Mouse (Mus musculus) bone marrow, adult 2 months (tissue): ENCODE results near the gene Lrch1. TPM values are rescaled to one million over a fixed set of nuclear protein-coding genes. Genes with fewer than 3 reads are reported as not detected.

Experiments
- H3K27ac ChIP-seq: fragments of 200-500 bp; 2 replicates; pipeline ENCODE4 v1.5.1; 2012; ENCODE audit warnings: low read depth, mild to moderate bottlenecking, control low read depth, inconsistent platforms, low read length; ENCODE audit not compliant: control insufficient read depth, poor library complexity, insufficient read depth
- H3K4me1 ChIP-seq: fragments of 200-500 bp; 2 replicates; pipeline ENCODE4 v1.6.1; 2011; ENCODE audit warnings: low read length; ENCODE audit not compliant: control insufficient read depth, insufficient read depth
- H3K4me3 ChIP-seq: fragments of 200-500 bp; replicated peaks from 2 replicates; pipeline ENCODE3; 2011; ENCODE audit warnings: mild to moderate bottlenecking, low read depth, low read length, control low read depth; ENCODE audit not compliant: control insufficient read depth
- CTCF ChIP-seq: fragments of 200-500 bp; IDR thresholded peaks from 2 replicates; pipeline ENCODE4 v1.5.1; 2011; ENCODE audit warnings: low read length, control low read depth; ENCODE audit not compliant: control insufficient read depth, insufficient read depth
- POLR2A ChIP-seq: fragments of 200-500 bp; IDR thresholded peaks from 2 replicates; pipeline ENCODE4 v1.6.1; 2011; ENCODE audit warnings: low read depth, mild to moderate bottlenecking, control low read depth, low read length, borderline replicate concordance; ENCODE audit not compliant: control insufficient read depth
- WGBS: fragments of 180-500 bp; shearing (Covaris S2); methylation state at CpG from one replicate; pipeline ENCODE4 v1.1.7; 2018; 5-methylcytosine and 5-hydroxymethylcytosine counted together
- polyA plus RNA-seq: library from polyadenylated mRNA; stranded (reverse); fragments of >200 nt; gene quantifications from 2 replicates; pipeline ENCODE4 v1.2.4, GENCODE M21; 2011; ENCODE audit warnings: low replicate concordance; ENCODE audit not compliant: missing spikeins, insufficient read depth, insufficient read length

The Lrch1 gene
- polyA plus RNA-seq, 1 experiment: 9.2 TPM

- no peak overlapping the region for H3K27ac ChIP-seq
- TF ChIP-seq CTCF (no peak), POLR2A (no peak)
- peaks cover 1% of the 10 kb centered on the region; the same call in 1 of the 2 replicates for H3K4me1 ChIP-seq
- WGBS: 77% methylated on average over 1 of the region's 1 CpGs
- no peak overlapping the region for H3K4me3 ChIP-seq
These were observed 145.7 kb downstream of the Lrch1 start for GRCm38 (mm10) chr14:74801961-74802360.

- 93% methylated on average over 16 of the region's 16 CpGs for WGBS
- H3K4me1 ChIP-seq: peaks cover 2% of the 10 kb centered on the region; the same call in 1 of the 2 replicates
- no peak overlapping the region for H3K4me3 ChIP-seq
- H3K27ac ChIP-seq: no peak overlapping the region
- no peak for TF ChIP-seq POLR2A
These were observed 149.4 kb downstream of the Lrch1 start for GRCm38 (mm10) chr14:74798063-74798890.

GRCm38 (mm10) chr14:74797386-74798062 is 150.2 kb downstream of the Lrch1 start:
- Histone ChIP-seq H3K4me3 (peak overlapping the region; percentile 13), H3K4me1 (peaks cover 2% of the 10 kb centered on the region; the same call in 1 of the 2 replicates), H3K27ac (peak overlapping the region; percentile 60)
- 41% methylated on average over 10 of the region's 10 CpGs for WGBS
- TF ChIP-seq POLR2A (no peak), CTCF (no peak)

- 89% methylated on average over 12 of the region's 12 CpGs for WGBS
- Histone ChIP-seq H3K4me1 (peaks cover 2% of the 10 kb centered on the region; the same call in 1 of the 2 replicates), H3K27ac (no peak overlapping the region), H3K4me3 (no peak overlapping the region)
- no peak for TF ChIP-seq CTCF
These were observed 152.7 kb downstream of the Lrch1 start for GRCm38 (mm10) chr14:74794931-74795330.

GRCm38 (mm10) chr14:74792793-74793192 is 154.9 kb downstream of the Lrch1 start:
- no peak overlapping the region for H3K27ac ChIP-seq
- TF ChIP-seq POLR2A: no peak
- TF ChIP-seq CTCF: no peak
- peaks cover 2% of the 10 kb centered on the region; the same call in 1 of the 2 replicates for H3K4me1 ChIP-seq
- WGBS: 77% methylated on average over 6 of the region's 6 CpGs
- H3K4me3 ChIP-seq: no peak overlapping the region

GRCm38 (mm10) chr14:74790535-74790934 is 157.1 kb downstream of the Lrch1 start:
- no peak overlapping the region for H3K4me3 ChIP-seq
- TF ChIP-seq POLR2A (no peak), CTCF (no peak)
- WGBS: 84% methylated on average over 5 of the region's 5 CpGs
- no peak overlapping the region for H3K27ac ChIP-seq
- no peaks in the 10 kb centered on the region for H3K4me1 ChIP-seq

GRCm38 (mm10) chr14:74788766-74789165 is 158.9 kb downstream of the Lrch1 start:
- 69% methylated on average over 8 of the region's 8 CpGs for WGBS

GRCm38 (mm10) chr14:74787717-74788116 is 160.0 kb downstream of the Lrch1 start:
- 90% methylated on average over 3 of the region's 3 CpGs for WGBS
- H3K27ac ChIP-seq: no peak overlapping the region
- no peak overlapping the region for H3K4me3 ChIP-seq
- TF ChIP-seq POLR2A: no peak
- TF ChIP-seq CTCF: no peak
- H3K4me1 ChIP-seq: no peaks in the 10 kb centered on the region

More at GRCm38 (mm10) chr14:74788766-74789165, 158.9 kb downstream of the Lrch1 start:
- Histone ChIP-seq H3K4me1 (no peaks in the 10 kb centered on the region), H3K4me3 (no peak overlapping the region), H3K27ac (no peak overlapping the region)
- peak; percentile 10; the same call in 1 of the 2 replicates for TF ChIP-seq CTCF
- TF ChIP-seq POLR2A: no peak
